16 mouse cellular contexts compared by ENCODE assay signal in the genomic region with DNA sequence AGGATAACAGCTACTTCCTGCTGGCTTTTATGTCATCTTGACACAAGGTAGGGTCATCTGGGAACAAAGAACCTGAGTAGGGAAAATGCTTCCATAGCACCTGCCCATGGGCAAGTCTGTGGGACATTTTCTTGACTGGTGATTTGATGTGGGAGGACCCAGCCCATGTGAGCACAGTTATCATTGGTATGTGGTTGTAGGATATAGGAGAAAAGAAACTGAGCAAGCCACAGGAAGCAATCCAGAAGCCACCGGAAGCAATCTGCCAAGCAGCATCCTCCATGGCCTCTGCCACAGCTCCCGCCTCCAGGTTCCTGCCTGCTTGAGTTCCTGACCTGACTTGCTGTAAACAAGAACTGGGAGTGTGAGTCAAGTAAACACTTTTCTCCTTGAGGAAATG. TPM values are rescaled to one million over a fixed set of nuclear protein-coding genes. Genes with fewer than 3 reads are reported as not detected.
"Had no signal": no experiment of that assay in that cellular context is flagged by ENCODE, and none has a peak within 500 bp of the region (broad histone marks: within the 10 kb centered on the region; RNA-seq: fewer than 3 reads in every experiment).

No protein-coding gene starts in this region.

- ATAC-seq: midbrain, embryonic 16.5 days had no signal

- DNase-seq: lung, adult 18-20 months; lung, embryonic 14.5 days; lung, postnatal 10 days; lung, postnatal 4 days; midbrain, embryonic 14.5 days; retina, postnatal 1 day; right cerebral cortex, adult 18-20 months; right cerebral cortex, postnatal 25 days; right cerebral cortex, postnatal 4 days; spleen, adult 18-20 months; thymus, adult 2 months; thymus, postnatal 25 days; thymus, postnatal 4 days had no signal

RNA-seq across cellular contexts. Expression of gene Btnl4, which starts 6.6 kb away (rescaled TPM):
- total RNA-seq: megakaryocyte, adult 5-6 weeks; megakaryocyte-erythroid progenitor cell, adult 5-6 weeks had no signal

RNA-seq across cellular contexts. Expression of gene Btnl6, which starts 46.7 kb away (rescaled TPM):
- total RNA-seq: megakaryocyte, adult 5-6 weeks; megakaryocyte-erythroid progenitor cell, adult 5-6 weeks had no signal
